Mouse (Mus musculus): Measurements from ENCODE around the gene Irx2. TPM values are rescaled to one million over a fixed set of nuclear protein-coding genes. Genes with fewer than 3 reads are reported as not detected.

Irx2 gene
- total RNA-seq, 2 experiments from 2014 or later = 0.23 to 0.43 TPM

- DNase-seq = no peak
These were observed 7.8 kb downstream of the Irx2 start for GRCm38 (mm10) chr13:72636331-72636851.

GRCm38 (mm10) chr13:72637536-72637935 lies 8.9 kb downstream of the Irx2 start:
- DNase-seq = no peak

GRCm38 (mm10) chr13:72638401-72639130 lies 9.9 kb downstream of the Irx2 start:
- no peak for DNase-seq

GRCm38 (mm10) chr13:72639441-72640130 lies 11.0 kb downstream of the Irx2 start:
- DNase-seq = peak in 1 of 2 experiments; percentile 22

- peak; percentile 32 to 37 for DNase-seq
These were observed 11.5 kb downstream of the Irx2 start for GRCm38 (mm10) chr13:72640131-72640521.

- no peak for DNase-seq
These were observed 27.8 kb downstream of the Irx2 start for GRCm38 (mm10) chr13:72656447-72656846.

DNA sequence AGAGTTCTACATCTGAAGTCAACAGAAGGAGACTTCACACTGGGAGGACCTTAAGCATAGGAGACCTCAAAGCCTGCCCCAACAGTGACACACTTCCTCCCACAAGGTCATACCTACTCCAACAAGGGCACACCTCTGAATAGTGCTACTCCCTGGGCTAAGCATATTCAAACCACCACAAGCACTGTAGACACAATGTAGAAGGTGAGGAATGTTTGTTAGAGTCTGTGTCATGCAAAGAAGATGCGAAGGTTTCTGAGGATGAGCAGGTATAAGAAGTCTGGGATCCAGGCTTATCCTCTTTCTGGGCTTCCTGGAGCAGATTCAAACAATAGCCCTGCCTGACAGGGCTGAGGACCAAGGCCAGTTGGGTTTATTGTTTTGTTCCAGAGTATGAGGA lies 47.2 kb downstream of the Irx2 start:
- DNase-seq = no peak
